In genomic region chr15:78878792-78879516, GRCm38 (mm10) we compare ENCODE assay signal across 13 mouse cellular contexts. TPM values are rescaled to one million over a fixed set of nuclear protein-coding genes. Genes with fewer than 3 reads are reported as not detected.
A peak's percentile ranks its signal among the peaks of the same experiment; 100 is the strongest.
DNase-seq lines count a peak whose midpoint lies in the region; ATAC-seq and TF ChIP-seq lines count a peak whose summit lies in the region.
"Not testable (repeated sequence)": the region's sequence is repeated elsewhere in the genome, so short reads cannot be mapped to it uniquely, and the experiment has no call there.
"Had no signal": no experiment of that assay in that cellular context is flagged by ENCODE, and none has a peak within 500 bp of the region (broad histone marks: within the 10 kb centered on the region; RNA-seq: fewer than 3 reads in every experiment).

No protein-coding gene starts in this region.

- not testable (repeated sequence) for TF ChIP-seq POLR2A in CH12.LX (IDR thresholded peaks at IDR 0.05; ENCODE audit: low read depth, low read length); limb, embryonic 14.5 days (IDR thresholded peaks at IDR 0.05; ENCODE audit: borderline replicate concordance, extremely low read depth, insufficient read depth, insufficient read length); small intestine, adult 2 months (IDR thresholded peaks at IDR 0.05; ENCODE audit: low read depth, low read length)

- DNase-seq in CH12.LX (ENCODE audit: extremely low read depth); limb, embryonic 14.5 days (ENCODE audit: low spot score): not testable (repeated sequence)
- DNase-seq in heart, adult 18-20 months, result peak; percentile 56 to 73
- peak; percentile 60 for DNase-seq in induced T-regulatory cell, adult 2 months (ENCODE audit: low read depth)

- not testable (repeated sequence) for H3K27ac ChIP-seq in CH12.LX (ENCODE audit: insufficient read depth, low read depth)
- H3K27ac ChIP-seq in embryonic facial prominence, embryonic 12.5 days, result peak overlapping the region; percentile 99
- H3K27ac ChIP-seq in limb, embryonic 14.5 days (replicated peaks; ENCODE audit: low read depth, low read length), result peak overlapping the region; percentile 55; the same call in 1 of the 2 replicates
- H3K27ac ChIP-seq in lung, embryonic 15.5 days, result peak overlapping the region; percentile 99
- 0 out of 2 replicates have a peak overlapping the region, but pooled peaks have one; percentile 35 for H3K27ac ChIP-seq in midbrain, embryonic 12.5 days (replicated peaks)
- peak overlapping the region; percentile 31 for H3K27ac ChIP-seq in small intestine, adult 2 months (ENCODE audit: insufficient read depth, low read depth, low read length)

- not testable (repeated sequence) for H3K9ac ChIP-seq in CH12.LX (ENCODE audit: insufficient read depth, low read depth); embryonic facial prominence, embryonic 12.5 days; limb, embryonic 14.5 days (ENCODE audit: low read depth, low read length, severe bottlenecking)
- peak overlapping the region; percentile 13; the same call in 1 of the 2 replicates for H3K9ac ChIP-seq in lung, embryonic 15.5 days
- peak overlapping the region; percentile 24 for H3K9ac ChIP-seq in midbrain, embryonic 12.5 days (replicated peaks)

- not testable (repeated sequence) for TF ChIP-seq CTCF in CH12.LX (conservative IDR thresholded peaks at IDR 0.05 in 1 of 2, IDR thresholded peaks at IDR 0.05 in 1 of 2; ENCODE audit: low read depth in 2 of 2, low read length in 2 of 2); small intestine, adult 2 months (IDR thresholded peaks at IDR 0.05; ENCODE audit: extremely low read depth, insufficient read length, insufficient replicate concordance, low read depth, low read length)

- H3K79me2 ChIP-seq in CH12.LX (replicated peaks; ENCODE audit: control insufficient read depth, extremely low read depth, insufficient read depth, poor library complexity, severe bottlenecking), result not testable (repeated sequence)

- not testable (repeated sequence) for TF ChIP-seq RAD21 in CH12.LX (IDR thresholded peaks at IDR 0.05; ENCODE audit: low read depth, low read length)

- in situ Hi-C loops in CH12.LX (cut with MboI; ENCODE audit: low pct_ligation_motif_present, low pct_unique_long_range_greater_than_20kb, low sequenced_read_pairs), result not testable (repeated sequence)

- dilution Hi-C loops in CH12.LX (cut with MboI; ENCODE audit: extremely low pct_ligation_motif_present, extremely low pct_unique_long_range_greater_than_20kb, low sequenced_read_pairs), result not testable (repeated sequence)

- H3K4me3 ChIP-seq in CH12.LX (replicated peaks in 1 of 3; ENCODE audit: low read depth in 2 of 3, low read length in 2 of 3, poor library complexity in 1 of 3); embryonic facial prominence, embryonic 12.5 days; limb, embryonic 14.5 days (replicated peaks; ENCODE audit: low read length); midbrain, embryonic 12.5 days: not testable (repeated sequence)
- H3K4me3 ChIP-seq in lung, embryonic 15.5 days, result 0 out of 2 replicates have a peak overlapping the region, but pooled peaks have one; percentile 70
- 0 out of 2 replicates have a peak overlapping the region, but pooled peaks have one; percentile 3 for H3K4me3 ChIP-seq in small intestine, adult 2 months (ENCODE audit: low read depth, low read length)

- peaks cover 35 to 48% of the 10 kb centered on the region in 2 experiments for H3K36me3 ChIP-seq in CH12.LX (replicated peaks in 1 of 2; ENCODE audit: control insufficient read depth in 1 of 2, insufficient read depth in 1 of 2, low read length in 1 of 2)
- peaks cover 27% of the 10 kb centered on the region for H3K36me3 ChIP-seq in embryonic facial prominence, embryonic 12.5 days
- H3K36me3 ChIP-seq in limb, embryonic 14.5 days (ENCODE audit: control insufficient read depth, insufficient read depth, low read length), result peaks cover 36% of the 10 kb centered on the region
- peaks cover 41% of the 10 kb centered on the region for H3K36me3 ChIP-seq in lung, embryonic 15.5 days
- H3K36me3 ChIP-seq in midbrain, embryonic 12.5 days, result peaks cover 38% of the 10 kb centered on the region
- peaks cover 30% of the 10 kb centered on the region for H3K36me3 ChIP-seq in small intestine, adult 2 months (ENCODE audit: control insufficient read depth, insufficient read depth, low read length)

- not testable (repeated sequence) for H3K4me2 ChIP-seq in CH12.LX (ENCODE audit: insufficient read depth, low read depth, poor library complexity, severe bottlenecking)
- peak overlapping the region; percentile 86 for H3K4me2 ChIP-seq in embryonic facial prominence, embryonic 12.5 days (replicated peaks)
- H3K4me2 ChIP-seq in limb, embryonic 14.5 days (replicated peaks; ENCODE audit: low read depth, low read length, severe bottlenecking), result peak overlapping the region; percentile 85; the same call in 1 of the 2 replicates
- H3K4me2 ChIP-seq in lung, embryonic 15.5 days, result peak overlapping the region; percentile 89
- peak overlapping the region; percentile 80; the same call in 1 of the 2 replicates for H3K4me2 ChIP-seq in midbrain, embryonic 12.5 days (replicated peaks)

- H3K4me1 ChIP-seq in CH12.LX (ENCODE audit: control insufficient read depth in 1 of 2, insufficient read depth in 2 of 2), result peaks cover 0 to 28% of the 10 kb centered on the region in 2 experiments; a peak in 2 of 4 replicates
- H3K4me1 ChIP-seq in embryonic facial prominence, embryonic 12.5 days, result peaks cover 31% of the 10 kb centered on the region
- H3K4me1 ChIP-seq in limb, embryonic 14.5 days (ENCODE audit: control insufficient read depth, insufficient read depth, low read length), result peaks cover 21% of the 10 kb centered on the region
- peaks cover 49% of the 10 kb centered on the region for H3K4me1 ChIP-seq in lung, embryonic 15.5 days
- peaks cover 25% of the 10 kb centered on the region for H3K4me1 ChIP-seq in midbrain, embryonic 12.5 days
- peaks cover 17% of the 10 kb centered on the region for H3K4me1 ChIP-seq in small intestine, adult 2 months (ENCODE audit: control insufficient read depth, insufficient read depth, insufficient read length, low read length)

- ATAC-seq in embryonic facial prominence, embryonic 12.5 days (ENCODE audit: insufficient number of reproducible peaks, insufficient read depth, low FRiP score, low TSS enrichment); limb, embryonic 14.5 days (ENCODE audit: low FRiP score, low read depth); lung, embryonic 15.5 days (ENCODE audit: borderline replicate concordance, extremely low read depth, low FRiP score, low TSS enrichment); midbrain, embryonic 12.5 days (ENCODE audit: low FRiP score, low read depth): not testable (repeated sequence)

- not testable (repeated sequence) for TF ChIP-seq EP300 in CH12.LX (IDR thresholded peaks at IDR 0.05; ENCODE audit: low read length)

- WGBS in embryonic facial prominence, embryonic 12.5 days, result 35% methylated on average over 7 of the region's 7 CpGs
- 32% methylated on average over 7 of the region's 7 CpGs for WGBS in limb, embryonic 14.5 days
- WGBS in lung, embryonic 15.5 days, result 19% methylated on average over 7 of the region's 7 CpGs
- whole genome bisulfite sequencing in midbrain, embryonic 12.5 days, result 73% methylated on average over 7 of the region's 7 CpGs
- WGBS in small intestine, adult 2 months, result 21% methylated on average over 7 of the region's 7 CpGs

- peaks cover 18% of the 10 kb centered on the region for H3K27me3 ChIP-seq in CH12.LX (replicated peaks)
- H3K27me3 ChIP-seq in embryonic facial prominence, embryonic 12.5 days; limb, embryonic 14.5 days (ENCODE audit: control insufficient read depth, insufficient read depth, low read length); lung, embryonic 15.5 days; midbrain, embryonic 12.5 days; small intestine, adult 2 months (ENCODE audit: control insufficient read depth, insufficient read depth, low read length): not testable (repeated sequence)

- not testable (repeated sequence) for H3K9me3 ChIP-seq in CH12.LX (replicated peaks; ENCODE audit: low read length); embryonic facial prominence, embryonic 12.5 days; limb, embryonic 14.5 days (ENCODE audit: control insufficient read depth, low read length); lung, embryonic 15.5 days; midbrain, embryonic 12.5 days

RNA-seq across cellular contexts. Expression of gene Gga1, which starts 2.0 kb away (rescaled TPM):
- total RNA-seq in CH12.LX (2012; rRNA removed) (13.7 and 14.1 TPM in 2 replicates), CH12.LX (2014; rRNA removed) (4.6 and 5.7 TPM in 2 replicates)
- 23.5 and 24.5 TPM in 2 replicates for polyA plus RNA-seq in CH12.LX (2012; ENCODE audit: insufficient read length, low read depth)
- polyA plus RNA-seq in embryonic facial prominence, embryonic 12.5 days (2016; fragmentation: Nextera tagmentation; extraction: Ambion mirVana), result 50.0 and 51.1 TPM in 2 replicates
- total RNA-seq in heart, adult 18-20 months (2021), result 10 to 100 TPM; 40.3 to 45.2 TPM
- 60.6 and 80.6 TPM in 2 replicates for polyA plus RNA-seq in limb, embryonic 14.5 days (2012; rRNA removed)
- polyA plus RNA-seq in limb, embryonic 14.5 days (2014; fragmentation: Nextera tagmentation; extraction: Ambion mirVana), result 43.6 and 45.0 TPM in 2 replicates
- 54.0 and 56.2 TPM in 2 replicates for polyA plus RNA-seq in lung, embryonic 15.5 days (2015; fragmentation: Nextera tagmentation; extraction: Ambion mirVana)
- polyA plus RNA-seq in midbrain, embryonic 12.5 days (2016; fragmentation: Nextera tagmentation; extraction: Ambion mirVana), result 50.9 and 52.7 TPM in 2 replicates
- polyA plus RNA-seq in small intestine, adult 2 months (2012; rRNA removed), result 62.5 and 105 TPM in 2 replicates

RNA-seq across cellular contexts. Expression of gene Gm49510, which starts 20.5 kb away (rescaled TPM):
- total RNA-seq in CH12.LX (2012; rRNA removed) (0.25 and 0.50 TPM in 2 replicates), CH12.LX (2014; rRNA removed) (0.12 and 0.15 TPM in 2 replicates)
- 0.78 TPM in 1 of 2 replicates, not detected in the other for polyA plus RNA-seq in CH12.LX (2012; ENCODE audit: insufficient read length, low read depth)
- polyA plus RNA-seq in embryonic facial prominence, embryonic 12.5 days (2016; fragmentation: Nextera tagmentation; extraction: Ambion mirVana), result 0.29 and 1.4 TPM in 2 replicates
- total RNA-seq in heart, adult 18-20 months (2021), result under 1 TPM; 0.10 to 0.27 TPM
- 0.19 and 0.20 TPM in 2 replicates for polyA plus RNA-seq in limb, embryonic 14.5 days (2012; rRNA removed)
- 0.92 and 1.5 TPM in 2 replicates for polyA plus RNA-seq in limb, embryonic 14.5 days (2014; fragmentation: Nextera tagmentation; extraction: Ambion mirVana)
- 0.18 and 0.60 TPM in 2 replicates for polyA plus RNA-seq in lung, embryonic 15.5 days (2015; fragmentation: Nextera tagmentation; extraction: Ambion mirVana)
- polyA plus RNA-seq in midbrain, embryonic 12.5 days (2016; fragmentation: Nextera tagmentation; extraction: Ambion mirVana), result 0.10 TPM in 1 of 2 replicates, not detected in the other
- 0.13 TPM in 1 of 2 replicates, not detected in the other for polyA plus RNA-seq in small intestine, adult 2 months (2012; rRNA removed)
- total RNA-seq: adrenal gland, postnatal 25 days; forebrain, postnatal 0 days; hindbrain, postnatal 0 days had no signal
- polyA plus RNA-seq: forebrain, postnatal 0 days; gonadal fat pad, adult 2 months; hindbrain, postnatal 0 days had no signal

RNA-seq across cellular contexts. Expression of gene Sh3bp1, which starts 20.6 kb away (rescaled TPM):
- total RNA-seq in CH12.LX (2012; rRNA removed), result 20.6 and 23.8 TPM in 2 replicates
- 12.3 and 15.5 TPM in 2 replicates for total RNA-seq in CH12.LX (2014; rRNA removed)
- 48.6 and 69.7 TPM in 2 replicates for polyA plus RNA-seq in CH12.LX (2012; ENCODE audit: insufficient read length, low read depth)
- 39.4 and 42.2 TPM in 2 replicates for polyA plus RNA-seq in embryonic facial prominence, embryonic 12.5 days (2016; fragmentation: Nextera tagmentation; extraction: Ambion mirVana)
- 1 to 10 TPM; 3.5 to 7.1 TPM for total RNA-seq in heart, adult 18-20 months (2021)
- 127 and 202 TPM in 2 replicates for polyA plus RNA-seq in limb, embryonic 14.5 days (2012; rRNA removed)
- 51.7 and 54.9 TPM in 2 replicates for polyA plus RNA-seq in limb, embryonic 14.5 days (2014; fragmentation: Nextera tagmentation; extraction: Ambion mirVana)
- 31.9 and 35.5 TPM in 2 replicates for polyA plus RNA-seq in lung, embryonic 15.5 days (2015; fragmentation: Nextera tagmentation; extraction: Ambion mirVana)
- polyA plus RNA-seq in midbrain, embryonic 12.5 days (2016; fragmentation: Nextera tagmentation; extraction: Ambion mirVana), result 8.2 and 9.3 TPM in 2 replicates
- polyA plus RNA-seq in small intestine, adult 2 months (2012; rRNA removed), result 41.3 and 48.8 TPM in 2 replicates

RNA-seq across cellular contexts. Expression of gene Lgals2, which starts 23.6 kb away (rescaled TPM):
- not detected in 2 replicates for total RNA-seq in CH12.LX (2012; rRNA removed)
- not detected in 2 replicates for total RNA-seq in CH12.LX (2014; rRNA removed)
- polyA plus RNA-seq in CH12.LX (2012; ENCODE audit: insufficient read length, low read depth), result not detected in 2 replicates
- not detected in 2 replicates for polyA plus RNA-seq in embryonic facial prominence, embryonic 12.5 days (2016; fragmentation: Nextera tagmentation; extraction: Ambion mirVana)
- not detected for total RNA-seq in heart, adult 18-20 months (2021)
- 0.65 and 0.72 TPM in 2 replicates for polyA plus RNA-seq in limb, embryonic 14.5 days (2012; rRNA removed)
- polyA plus RNA-seq in limb, embryonic 14.5 days (2014; fragmentation: Nextera tagmentation; extraction: Ambion mirVana), result 0.58 TPM in 1 of 2 replicates, not detected in the other
- polyA plus RNA-seq in lung, embryonic 15.5 days (2015; fragmentation: Nextera tagmentation; extraction: Ambion mirVana), result 0.69 and 0.72 TPM in 2 replicates
- polyA plus RNA-seq in midbrain, embryonic 12.5 days (2016; fragmentation: Nextera tagmentation; extraction: Ambion mirVana), result 0.56 TPM in 1 of 2 replicates, not detected in the other
- polyA plus RNA-seq in small intestine, adult 2 months (2012; rRNA removed), result 637 and 2,134 TPM in 2 replicates
- total RNA-seq: adrenal gland, postnatal 25 days; forebrain, postnatal 0 days; hindbrain, postnatal 0 days; left cerebral cortex, adult 8-10 months had no signal
- polyA plus RNA-seq: forebrain, postnatal 0 days; hindbrain, postnatal 0 days had no signal

RNA-seq across cellular contexts. Expression of gene Pdxp, which starts 34.8 kb away (rescaled TPM):
- total RNA-seq in CH12.LX (2012; rRNA removed) (9.3 and 9.8 TPM in 2 replicates), CH12.LX (2014; rRNA removed) (2.8 and 3.1 TPM in 2 replicates)
- polyA plus RNA-seq in CH12.LX (2012; ENCODE audit: insufficient read length, low read depth), result 3.4 and 5.4 TPM in 2 replicates
- 37.3 and 37.6 TPM in 2 replicates for polyA plus RNA-seq in embryonic facial prominence, embryonic 12.5 days (2016; fragmentation: Nextera tagmentation; extraction: Ambion mirVana)
- total RNA-seq in heart, adult 18-20 months (2021), result under 1 TPM; 0.62 to 0.64 TPM
- polyA plus RNA-seq in limb, embryonic 14.5 days (2012; rRNA removed), result 32.5 and 44.4 TPM in 2 replicates
- polyA plus RNA-seq in limb, embryonic 14.5 days (2014; fragmentation: Nextera tagmentation; extraction: Ambion mirVana), result 20.8 and 21.7 TPM in 2 replicates
- polyA plus RNA-seq in lung, embryonic 15.5 days (2015; fragmentation: Nextera tagmentation; extraction: Ambion mirVana), result 13.3 and 13.8 TPM in 2 replicates
- 46.3 and 53.7 TPM in 2 replicates for polyA plus RNA-seq in midbrain, embryonic 12.5 days (2016; fragmentation: Nextera tagmentation; extraction: Ambion mirVana)
- 3.9 and 4.2 TPM in 2 replicates for polyA plus RNA-seq in small intestine, adult 2 months (2012; rRNA removed)
